Mouse (Mus musculus): ENCODE measurements around the gene Emc7.

GRCm38 (mm10) chr2:112407030-112407429, 47.8 kb upstream of the Emc7 start:
- TF ChIP-seq CTCF (IDR thresholded peaks at IDR 0.05; ENCODE audit: borderline replicate concordance, insufficient read depth, low read length), result no peak
- no peak for TF ChIP-seq POLR2A (IDR thresholded peaks at IDR 0.05; ENCODE audit: low read depth, low read length)

Measured in embryonic fibroblast, embryonic 13.5 days (primary cell).